Mouse (Mus musculus) neural tube, embryonic 15.5 days (tissue): ENCODE measurements at regions not wholly inside any gene's neighbourhood (a gene's known extent, or its start where the extent isn't known, plus 50 kb on each side); places are given as distances from the start of the nearest gene placed in this dataset.

Source experiments
- ATAC-seq: fragments of 200-750 bp; cut with Nextera tagmentation; 2 replicates; pipeline ENCODE4 v1.8.0; 2017; ENCODE audit warnings: mild to moderate bottlenecking, moderate TSS enrichment, moderate library complexity; ENCODE audit not compliant: low FRiP score
- H3K27ac ChIP-seq: fragments of 300-500 bp; sonication (generic); replicated peaks from 2 replicates; pipeline ENCODE4 v1.5.1; 2015; ENCODE audit warnings: mild to moderate bottlenecking, inconsistent platforms
- H3K27me3 ChIP-seq: fragments of 300-500 bp; sonication (generic); replicated peaks from 2 replicates; pipeline ENCODE4 v1.6.1; 2015; ENCODE audit warnings: inconsistent platforms
- H3K36me3 ChIP-seq: fragments of 300-500 bp; sonication (generic); 2 replicates; pipeline ENCODE4 v1.6.1; 2015; ENCODE audit warnings: inconsistent platforms
- H3K4me1 ChIP-seq: fragments of 300-500 bp; sonication (generic); 2 replicates; pipeline ENCODE4 v1.6.1; 2015; ENCODE audit warnings: inconsistent platforms
- H3K4me2 ChIP-seq: fragments of 300-500 bp; sonication (generic); 2 replicates; pipeline ENCODE4 v1.6.1; 2015; ENCODE audit warnings: inconsistent platforms, mild to moderate bottlenecking, moderate library complexity
- H3K4me3 ChIP-seq: fragments of 300-500 bp; sonication (generic); replicated peaks from 2 replicates; pipeline ENCODE4 v1.5.1; 2015; ENCODE audit warnings: mild to moderate bottlenecking, inconsistent platforms
- H3K9ac ChIP-seq: fragments of 300-500 bp; sonication (generic); replicated peaks from 2 replicates; pipeline ENCODE4 v1.6.1; 2015; ENCODE audit warnings: mild to moderate bottlenecking, inconsistent platforms
- H3K9me3 ChIP-seq: fragments of 300-500 bp; sonication (generic); replicated peaks from 2 replicates; pipeline ENCODE4 v1.6.1; 2016; ENCODE audit warnings: inconsistent platforms
- WGBS: fragments of 180-500 bp; shearing (Covaris S2); methylation state at CpG from one replicate; pipeline ENCODE4 v1.1.7; 2015; ENCODE audit warnings: mixed read lengths; 5-methylcytosine and 5-hydroxymethylcytosine counted together

- Histone ChIP-seq H3K9ac (no peak overlapping the region), H3K36me3 (no peaks in the 10 kb centered on the region), H3K27me3 (no peaks in the 10 kb centered on the region), H3K4me3 (no peak overlapping the region), H3K4me1 (peaks cover 4% of the 10 kb centered on the region; the same call in 1 of the 2 replicates), H3K4me2 (no peak overlapping the region), H3K27ac (no peak overlapping the region), H3K9me3 (no peaks in the 10 kb centered on the region)
- WGBS: 74% methylated on average over 6 of the region's 6 CpGs
- ATAC-seq: no peak
Observed at GRCm38 (mm10) chr9:32063541-32063940, 52.4 kb upstream of the Arhgap32 start.

DNA sequence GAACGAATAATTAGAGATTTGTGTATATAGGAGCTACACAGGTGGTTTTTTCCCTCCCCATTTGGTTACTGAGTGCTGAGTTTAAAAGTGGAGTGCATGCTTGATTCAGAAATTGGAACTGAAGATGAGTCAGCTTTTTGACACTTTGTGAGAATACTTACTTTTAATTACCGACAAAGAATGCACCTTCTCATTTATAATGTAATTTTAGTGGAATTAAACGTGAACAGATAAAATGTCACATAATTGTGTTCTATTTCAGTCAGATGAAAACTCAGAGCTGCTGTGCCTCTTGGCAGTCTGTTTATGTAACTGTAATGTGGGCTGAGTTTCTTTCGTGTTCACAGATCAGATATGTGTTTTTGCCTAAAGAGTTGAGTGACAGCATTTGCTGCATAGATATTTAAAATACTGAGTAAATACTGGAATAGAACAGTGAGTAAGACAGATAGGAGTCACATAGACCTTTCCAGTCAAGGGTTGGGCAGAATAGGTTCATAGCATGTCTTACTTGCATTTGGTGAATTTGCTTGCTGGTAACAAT, 51.9 kb upstream of the Arhgap32 start:
- H3K27ac ChIP-seq: no peak overlapping the region
- peaks cover 4% of the 10 kb centered on the region; the same call in 1 of the 2 replicates for H3K4me1 ChIP-seq
- H3K36me3 ChIP-seq: no peaks in the 10 kb centered on the region
- H3K9ac ChIP-seq: no peak overlapping the region
- no peak for ATAC-seq
- no peak overlapping the region for H3K4me3 ChIP-seq
- 86% methylated on average over 4 of the region's 4 CpGs for WGBS
- no peaks in the 10 kb centered on the region for H3K9me3 ChIP-seq
- no peaks in the 10 kb centered on the region for H3K27me3 ChIP-seq
- no peak overlapping the region for H3K4me2 ChIP-seq
